Mouse (Mus musculus) liver, embryonic 16.5 days (tissue): Measurements from ENCODE around the gene Nhsl2. TPM values are rescaled to one million over a fixed set of nuclear protein-coding genes. Genes with fewer than 3 reads are reported as not detected.

Source experiments
- ATAC-seq: fragments of 200-750 bp; cut with Nextera tagmentation; 2 replicates; pipeline ENCODE4 v1.8.0; 2017; ENCODE audit warnings: low read depth, mild to moderate bottlenecking, moderate number of reproducible peaks, moderate library complexity
- H3K27ac ChIP-seq: fragments of 300-500 bp; sonication (generic); 2 replicates; pipeline ENCODE4 v1.5.1; 2014; ENCODE audit warnings: mild to moderate bottlenecking, low read length
- H3K27me3 ChIP-seq: fragments of 300-500 bp; sonication (generic); 2 replicates; pipeline ENCODE4 v1.6.1; 2014; ENCODE audit warnings: low read depth, low read length, mixed read lengths; ENCODE audit not compliant: control insufficient read depth, insufficient read depth
- H3K36me3 ChIP-seq: fragments of 300-500 bp; sonication (generic); 2 replicates; pipeline ENCODE4 v1.6.1; 2014; ENCODE audit warnings: mild to moderate bottlenecking; ENCODE audit not compliant: control insufficient read depth, insufficient read depth
- H3K4me1 ChIP-seq: fragments of 300-500 bp; sonication (generic); 2 replicates; pipeline ENCODE4 v1.6.1; 2014; ENCODE audit warnings: low read depth, low read length, mixed read lengths; ENCODE audit not compliant: control insufficient read depth
- H3K4me2 ChIP-seq: fragments of 300-500 bp; sonication (generic); 2 replicates; pipeline ENCODE4 v1.6.1; 2014; ENCODE audit warnings: low read depth, low read length, mixed read lengths
- H3K4me3 ChIP-seq: fragments of 300-500 bp; sonication (generic); 2 replicates; pipeline ENCODE4 v1.5.1; 2014; ENCODE audit warnings: low read depth, mild to moderate bottlenecking, low read length
- H3K9ac ChIP-seq: fragments of 300-500 bp; sonication (generic); 2 replicates; pipeline ENCODE4 v1.6.1; 2014; ENCODE audit warnings: low read depth, low read length
- H3K9me3 ChIP-seq: fragments of 300-500 bp; sonication (generic); replicated peaks from 2 replicates; pipeline ENCODE4 v1.6.1; 2016; ENCODE audit warnings: low read length; ENCODE audit not compliant: control insufficient read depth
- WGBS: fragments of 180-500 bp; shearing (Covaris S2); extraction: QIAGEN DNeasy Blood & Tissue Kit; methylation state at CpG from one replicate; pipeline ENCODE4 v1.1.7; 2014; ENCODE audit not compliant: insufficient replicate concordance; 5-methylcytosine and 5-hydroxymethylcytosine counted together
- polyA plus RNA-seq: library from polyadenylated mRNA; unstranded; fragments of >200 nt; fragmentation: Nextera tagmentation; extraction: Ambion mirVana; gene quantifications from 2 replicates; pipeline ENCODE4 v1.2.1, GENCODE M21; 2015

Nhsl2 gene
- polyA plus RNA-seq, 1 experiment from 2014 or later: 1.7 TPM

GRCm38 (mm10) chrX:101863666-101864378 is 14.6 kb downstream of the Nhsl2 start:
- Histone ChIP-seq H3K27ac (no peak overlapping the region), H3K36me3 (no peaks in the 10 kb centered on the region), H3K27me3 (peaks cover 11% of the 10 kb centered on the region), H3K4me3 (no peak overlapping the region), H3K9me3 (no peaks in the 10 kb centered on the region), H3K4me2 (no peak overlapping the region), H3K9ac (no peak overlapping the region), H3K4me1 (no peaks in the 10 kb centered on the region)
- WGBS: 33% methylated on average over 4 of the region's 4 CpGs
- no peak for ATAC-seq

- Histone ChIP-seq H3K27ac (no peak overlapping the region), H3K4me3 (no peak overlapping the region), H3K9me3 (no peaks in the 10 kb centered on the region), H3K4me2 (no peak overlapping the region), H3K27me3 (peaks cover 11% of the 10 kb centered on the region), H3K9ac (no peak overlapping the region), H3K36me3 (no peaks in the 10 kb centered on the region), H3K4me1 (no peaks in the 10 kb centered on the region)
- no peak for ATAC-seq
- 69% methylated on average over 5 of the region's 5 CpGs for WGBS
These were observed 15.6 kb downstream of the Nhsl2 start for GRCm38 (mm10) chrX:101864788-101865187.

GRCm38 (mm10) chrX:101874147-101874546 is 25.0 kb downstream of the Nhsl2 start:
- Histone ChIP-seq H3K4me1 (no peaks in the 10 kb centered on the region), H3K4me2 (no peak overlapping the region), H3K9ac (no peak overlapping the region), H3K27me3 (peaks cover 2% of the 10 kb centered on the region; the same call in 1 of the 2 replicates), H3K27ac (no peak overlapping the region), H3K36me3 (no peaks in the 10 kb centered on the region), H3K4me3 (no peak overlapping the region), H3K9me3 (no peaks in the 10 kb centered on the region)
- peak; percentile 62 for ATAC-seq
- WGBS: 43% methylated on average over 3 of the region's 3 CpGs

GRCm38 (mm10) chrX:101874901-101875300 is 25.7 kb downstream of the Nhsl2 start:
- Histone ChIP-seq H3K9me3 (no peaks in the 10 kb centered on the region), H3K4me3 (no peak overlapping the region), H3K36me3 (no peaks in the 10 kb centered on the region), H3K4me1 (no peaks in the 10 kb centered on the region), H3K27me3 (peaks cover 2% of the 10 kb centered on the region; the same call in 1 of the 2 replicates), H3K9ac (no peak overlapping the region), H3K4me2 (no peak overlapping the region), H3K27ac (no peak overlapping the region)
- 33% methylated on average over 2 of the region's 2 CpGs for WGBS
- no peak for ATAC-seq

- Histone ChIP-seq H3K36me3 (no peaks in the 10 kb centered on the region), H3K27me3 (peaks cover 2% of the 10 kb centered on the region; the same call in 1 of the 2 replicates), H3K4me2 (no peak overlapping the region), H3K4me1 (no peaks in the 10 kb centered on the region), H3K9ac (no peak overlapping the region), H3K9me3 (no peaks in the 10 kb centered on the region), H3K27ac (no peak overlapping the region), H3K4me3 (no peak overlapping the region)
- ATAC-seq: no peak
- WGBS: 51% methylated on average over 2 of the region's 2 CpGs
These were observed 27.0 kb downstream of the Nhsl2 start for GRCm38 (mm10) chrX:101876136-101876535.

GRCm38 (mm10) chrX:101877840-101878239 is 28.7 kb downstream of the Nhsl2 start:
- no peak for ATAC-seq
- H3K9ac ChIP-seq: no peak overlapping the region
- WGBS: 76% methylated on average over 4 of the region's 4 CpGs
- H3K4me3 ChIP-seq: no peak overlapping the region
- H3K4me2 ChIP-seq: no peak overlapping the region
- H3K9me3 ChIP-seq: no peaks in the 10 kb centered on the region
- H3K36me3 ChIP-seq: no peaks in the 10 kb centered on the region
- H3K4me1 ChIP-seq: no peaks in the 10 kb centered on the region
- H3K27me3 ChIP-seq: peaks cover 2% of the 10 kb centered on the region; the same call in 1 of the 2 replicates
- H3K27ac ChIP-seq: no peak overlapping the region

- Histone ChIP-seq H3K27ac (no peak overlapping the region), H3K4me3 (no peak overlapping the region), H3K4me1 (no peaks in the 10 kb centered on the region), H3K27me3 (peaks cover 2% of the 10 kb centered on the region; the same call in 1 of the 2 replicates), H3K4me2 (no peak overlapping the region), H3K9ac (no peak overlapping the region), H3K9me3 (no peaks in the 10 kb centered on the region), H3K36me3 (no peaks in the 10 kb centered on the region)
- WGBS: 44% methylated on average over 4 of the region's 4 CpGs
- no peak for ATAC-seq
These were observed 29.4 kb downstream of the Nhsl2 start for GRCm38 (mm10) chrX:101878546-101878945.

GRCm38 (mm10) chrX:101882141-101882751 is 33.1 kb downstream of the Nhsl2 start:
- H3K27ac ChIP-seq: no peak overlapping the region
- H3K4me2 ChIP-seq: no peak overlapping the region
- 48% methylated on average over 3 of the region's 3 CpGs for WGBS

GRCm38 (mm10) chrX:101889384-101889783 is 40.2 kb downstream of the Nhsl2 start:
- no peaks in the 10 kb centered on the region for H3K4me1 ChIP-seq
- no peak overlapping the region for H3K27ac ChIP-seq
- no peak overlapping the region for H3K9ac ChIP-seq
- no peak overlapping the region for H3K4me2 ChIP-seq
- H3K36me3 ChIP-seq: no peaks in the 10 kb centered on the region
- H3K27me3 ChIP-seq: no peaks in the 10 kb centered on the region
- WGBS: 48% methylated on average over 4 of the region's 4 CpGs
- no peak for ATAC-seq
- H3K4me3 ChIP-seq: no peak overlapping the region
- H3K9me3 ChIP-seq: no peaks in the 10 kb centered on the region

More at GRCm38 (mm10) chrX:101882141-101882751, 33.1 kb downstream of the Nhsl2 start:
- no peak overlapping the region for H3K9ac ChIP-seq
- H3K9me3 ChIP-seq: no peaks in the 10 kb centered on the region
- H3K27me3 ChIP-seq: no peaks in the 10 kb centered on the region; the same call in 1 of the 2 replicates
- H3K4me1 ChIP-seq: no peaks in the 10 kb centered on the region
- no peak for ATAC-seq
- H3K4me3 ChIP-seq: no peak overlapping the region
- H3K36me3 ChIP-seq: no peaks in the 10 kb centered on the region
